Mouse (Mus musculus) embryonic fibroblast, embryonic 13.5 days (primary cell): ENCODE measurements around the gene Gpr152.
A peak's percentile ranks its signal among the peaks of the same experiment; 100 is the strongest.

Source experiments
- CTCF ChIP-seq: IDR thresholded peaks from 2 replicates; pipeline ENCODE4 v1.5.1; 2011; ENCODE audit warnings: mild to moderate bottlenecking, control low read depth, low read length, moderate library complexity, borderline replicate concordance; ENCODE audit not compliant: insufficient read depth
- POLR2A ChIP-seq: IDR thresholded peaks from 2 replicates; pipeline ENCODE4 v1.6.1; 2011; ENCODE audit warnings: low read depth, mild to moderate bottlenecking, control low read depth, low read length, moderate library complexity

GRCm38 (mm10) chr19:4121097-4121805, 18.3 kb upstream of the Gpr152 start:
- TF ChIP-seq CTCF = no peak
- TF ChIP-seq POLR2A = peak; percentile 83
